Comparison of ENCODE assay signal across 8 mouse cellular contexts in genomic region chr1:187452189-187452588, GRCm38 (mm10).
DNase-seq lines count a peak whose midpoint lies in the region; ATAC-seq and TF ChIP-seq lines count a peak whose summit lies in the region.

No protein-coding gene starts in this region.

- no peaks in the 10 kb centered on the region for H3K36me3 ChIP-seq in heart, postnatal 0 days (replicated peaks; ENCODE audit: control insufficient read depth, insufficient read depth, low read length)
- no peaks in the 10 kb centered on the region for H3K36me3 ChIP-seq in heart, embryonic 11.5 days (ENCODE audit: control insufficient read depth, insufficient read depth, low read length)

- TF ChIP-seq EP300 in heart, postnatal 0 days (IDR thresholded peaks at IDR 0.05; ENCODE audit: low read depth): no peak

- WGBS in heart, postnatal 0 days: 34% methylated on average over 6 of the region's 6 CpGs
- WGBS in heart, embryonic 11.5 days (ENCODE audit: insufficient replicate concordance): 32% methylated on average over 6 of the region's 6 CpGs

- ATAC-seq in heart, postnatal 0 days (ENCODE audit: insufficient read depth, low read depth): no peak
- no peak for ATAC-seq in heart, embryonic 11.5 days (replicated peaks; ENCODE audit: insufficient number of reproducible peaks, low FRiP score, low TSS enrichment)

- no peak overlapping the region for H3K4me2 ChIP-seq in heart, postnatal 0 days (ENCODE audit: low read depth, low read length)
- no peak overlapping the region for H3K4me2 ChIP-seq in heart, embryonic 11.5 days

- H3K9ac ChIP-seq in heart, postnatal 0 days (replicated peaks; ENCODE audit: low read depth, low read length): no peak overlapping the region
- no peak overlapping the region for H3K9ac ChIP-seq in heart, embryonic 11.5 days (ENCODE audit: low read depth, low read length)

- no peak overlapping the region for H3K4me3 ChIP-seq in heart, postnatal 0 days (ENCODE audit: low read depth, low read length)
- no peak overlapping the region for H3K4me3 ChIP-seq in heart, embryonic 11.5 days (ENCODE audit: low read depth, low read length)

- no peak overlapping the region for H3K27ac ChIP-seq in heart, postnatal 0 days (ENCODE audit: low read depth)
- no peak overlapping the region for H3K27ac ChIP-seq in heart, embryonic 11.5 days (ENCODE audit: low read depth, low read length)

- TF ChIP-seq CTCF in heart, postnatal 0 days (IDR thresholded peaks at IDR 0.05; ENCODE audit: low read depth): peak; percentile 74

- no peaks in the 10 kb centered on the region for H3K27me3 ChIP-seq in heart, postnatal 0 days (ENCODE audit: control insufficient read depth, insufficient read depth, low read length)
- H3K27me3 ChIP-seq in heart, embryonic 11.5 days (ENCODE audit: control insufficient read depth, insufficient read depth, low read length): no peaks in the 10 kb centered on the region

- no peaks in the 10 kb centered on the region for H3K4me1 ChIP-seq in heart, postnatal 0 days (ENCODE audit: control insufficient read depth, insufficient read depth)
- H3K4me1 ChIP-seq in heart, embryonic 11.5 days (ENCODE audit: control insufficient read depth, insufficient read depth, low read length): 0 out of 2 replicates have a peak, but pooled peaks cover 5% of the 10 kb centered on the region

- no peaks in the 10 kb centered on the region for H3K9me3 ChIP-seq in heart, postnatal 0 days (replicated peaks; ENCODE audit: control insufficient read depth, low read length)
- H3K9me3 ChIP-seq in heart, embryonic 11.5 days (replicated peaks; ENCODE audit: control insufficient read depth, low read length): no peaks in the 10 kb centered on the region

- peak; percentile 16 for DNase-seq in heart, postnatal 0 days (ENCODE audit: low spot score)
- peak; percentile 28 for DNase-seq in ovary, postnatal 14 days (ENCODE audit: low spot score)
- no peak for DNase-seq in ovary, postnatal 10 days (ENCODE audit: low spot score)
- DNase-seq in adrenal gland, adult 18-20 months (ENCODE audit: low spot score in 2 of 2): peak; percentile 52 to 64
- peak; percentile 20 to 29 for DNase-seq in gastrocnemius, postnatal 4 days (ENCODE audit: low spot score in 2 of 2)
- peak; percentile 35 for DNase-seq in mesoderm, embryonic 11.5 days (ENCODE audit: low read depth, low spot score)
- no peak for DNase-seq in T-cell, adult 2 months (ENCODE audit: low spot score)

Comparison
In these comparisons a context has a peak if more than half of its experiments do, and no peak if none do; other contexts are left out.
1. DNase-seq: peak in heart, postnatal 0 days (single experiment), ovary, postnatal 14 days (single experiment), adrenal gland, adult 18-20 months (2 of 2), gastrocnemius, postnatal 4 days (2 of 2) and mesoderm, embryonic 11.5 days (single experiment); none in ovary, postnatal 10 days (single experiment) and T-cell, adult 2 months (single experiment).